Mouse (Mus musculus) lung, adult 10 weeks (tissue): ENCODE data around the gene Tns2. TPM values are rescaled to one million over a fixed set of nuclear protein-coding genes. Genes with fewer than 3 reads are reported as not detected.

Source experiments
- polyA plus RNA-seq: library from polyadenylated mRNA; stranded (reverse); fragments of 350-450 nt; fragmentation: Illumina TruSeq; extraction: RNeasy Lipid Tissue Mini Kit (QIAGEN cat#74804); gene quantifications from one replicate; pipeline ENCODE4 v1.2.3, GENCODE M21; 2014; ENCODE audit warnings: low read depth, low replicate concordance; ENCODE audit not compliant: insufficient read depth

Tns2 gene
- 166 TPM for polyA plus RNA-seq

DNA sequence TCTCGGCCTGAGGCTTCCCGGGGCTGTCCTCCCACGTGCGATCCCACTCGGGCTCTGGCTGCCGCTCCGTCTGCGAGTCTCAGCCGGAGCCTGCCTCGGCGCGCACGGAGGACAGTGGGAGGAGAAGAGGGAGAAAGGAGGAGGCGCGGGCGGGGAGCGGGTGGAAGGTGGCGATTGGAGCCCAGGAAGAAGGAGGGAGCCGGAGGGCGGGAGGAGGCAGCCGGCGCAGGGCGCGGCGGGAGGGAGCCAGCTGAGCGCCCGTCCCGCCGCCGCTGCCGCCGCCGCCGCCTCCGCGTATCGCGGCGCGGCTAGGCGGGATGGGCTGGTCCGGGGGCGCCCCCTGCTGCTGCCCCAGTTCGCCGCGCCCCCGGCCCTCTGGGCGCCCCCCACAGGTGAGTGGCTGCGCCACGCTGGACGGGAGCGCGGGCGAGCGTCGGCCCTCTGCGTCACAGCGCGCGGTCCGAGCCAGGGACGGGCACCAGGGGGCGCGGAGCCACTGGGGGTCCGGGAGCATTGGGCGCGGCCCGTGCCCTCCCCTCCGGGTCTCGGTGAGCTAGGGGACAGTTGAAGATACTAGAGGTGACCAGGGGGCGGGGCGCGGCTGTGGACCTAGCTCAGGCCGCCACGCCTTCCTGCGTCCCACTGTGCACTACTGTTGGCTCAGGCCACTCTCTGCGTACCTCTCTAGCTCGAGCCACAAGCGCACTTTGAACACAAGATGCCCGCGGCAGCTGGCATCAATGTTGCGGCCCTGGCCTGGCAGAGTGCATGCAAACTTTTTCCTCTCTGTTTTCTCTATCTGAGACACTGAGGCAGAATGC is at the start of gene Tns2:
Tns2 (plus strand) TSS at position 253 of the 821 bp plus-strand sequence.

DNA sequence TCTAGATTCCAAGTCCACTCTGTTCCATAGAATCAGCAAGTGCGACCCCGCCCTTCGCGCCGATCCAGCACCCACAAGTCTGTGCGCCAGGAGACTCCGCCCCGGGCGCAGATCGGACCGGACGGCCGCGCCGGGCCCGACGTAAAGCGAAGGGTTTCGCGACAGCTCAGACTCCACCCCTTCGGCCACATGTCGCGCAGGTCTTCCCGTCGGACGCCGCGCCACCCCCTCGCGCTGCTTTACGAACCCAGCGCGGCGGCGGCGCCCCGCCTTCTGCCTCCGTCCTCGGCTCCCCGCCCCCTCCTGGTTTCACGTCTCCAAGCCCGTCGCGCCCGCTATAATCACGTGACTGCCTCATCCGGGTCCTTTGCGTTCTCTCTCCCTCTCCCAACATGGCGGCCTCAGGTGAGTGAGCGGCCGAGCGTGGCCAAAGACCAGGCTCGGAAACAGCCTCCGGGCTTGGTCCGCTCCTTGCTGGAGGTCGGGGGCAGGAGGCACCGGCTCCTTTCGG is 26.6 kb upstream of the Tns2 start, which contains the start of gene Eif4b:
Eif4b (plus strand) TSS at position 215 of the 511 bp plus-strand sequence.

DNA sequence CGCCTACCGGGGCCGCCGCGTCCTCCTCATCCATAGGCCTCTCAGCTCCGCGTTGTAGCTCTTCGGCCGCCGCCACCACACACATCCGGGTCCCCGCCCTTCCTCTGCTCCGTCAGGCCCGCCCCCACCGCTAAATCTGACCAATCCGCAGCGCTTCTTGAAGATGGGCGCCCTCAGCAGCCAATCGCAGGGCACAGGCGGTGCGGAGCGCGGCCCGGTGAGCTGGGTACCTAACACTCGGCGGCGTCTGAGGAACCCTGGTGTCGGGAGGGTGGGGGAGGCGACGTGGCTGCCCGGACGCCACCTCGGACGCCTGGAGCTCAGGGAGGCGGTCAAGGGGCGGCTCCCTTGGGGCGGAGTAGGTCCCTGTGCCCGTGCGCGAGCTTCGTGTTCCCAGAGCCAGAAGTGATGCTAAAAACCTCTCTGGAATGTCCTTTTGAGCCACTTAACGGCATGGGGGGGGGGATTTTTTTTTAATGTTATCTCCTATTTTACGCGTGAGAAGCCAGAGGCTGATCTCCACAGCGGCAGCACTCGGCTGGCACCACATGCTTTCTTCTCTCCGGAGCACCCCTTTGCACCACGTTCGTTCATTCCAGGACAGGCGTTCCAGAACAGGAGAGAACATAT is 36.0 kb downstream of the Tns2 start, which contains the start of gene Spryd3:
Spryd3 (minus strand) TSS at position 106 of the 630 bp plus-strand sequence.

DNA sequence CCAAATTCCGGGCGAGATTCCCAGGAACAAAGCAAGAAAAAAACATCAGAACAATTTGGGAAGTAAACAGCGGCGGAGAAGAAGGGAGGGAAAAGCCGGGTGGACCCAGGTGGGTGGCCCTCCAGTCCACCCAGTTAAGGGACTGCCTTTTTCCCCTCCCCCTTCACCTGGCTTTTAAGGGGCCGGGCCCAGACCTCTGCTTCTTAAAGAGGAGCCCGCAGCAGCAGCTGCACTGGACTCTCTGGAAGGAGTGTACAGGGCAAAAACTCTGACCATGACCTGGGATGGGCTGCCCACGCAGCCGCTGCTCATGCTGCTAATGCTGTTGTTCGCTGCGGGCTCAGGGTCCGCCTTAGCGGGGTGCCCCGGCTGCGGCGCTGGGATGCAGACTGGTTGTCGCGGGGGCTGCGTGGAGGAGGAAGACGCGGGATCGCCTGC is 44.1 kb downstream of the Tns2 start, which contains the start of gene Igfbp6:
Igfbp6 (plus strand) TSS at position 89 of the 438 bp plus-strand sequence.

DNA sequence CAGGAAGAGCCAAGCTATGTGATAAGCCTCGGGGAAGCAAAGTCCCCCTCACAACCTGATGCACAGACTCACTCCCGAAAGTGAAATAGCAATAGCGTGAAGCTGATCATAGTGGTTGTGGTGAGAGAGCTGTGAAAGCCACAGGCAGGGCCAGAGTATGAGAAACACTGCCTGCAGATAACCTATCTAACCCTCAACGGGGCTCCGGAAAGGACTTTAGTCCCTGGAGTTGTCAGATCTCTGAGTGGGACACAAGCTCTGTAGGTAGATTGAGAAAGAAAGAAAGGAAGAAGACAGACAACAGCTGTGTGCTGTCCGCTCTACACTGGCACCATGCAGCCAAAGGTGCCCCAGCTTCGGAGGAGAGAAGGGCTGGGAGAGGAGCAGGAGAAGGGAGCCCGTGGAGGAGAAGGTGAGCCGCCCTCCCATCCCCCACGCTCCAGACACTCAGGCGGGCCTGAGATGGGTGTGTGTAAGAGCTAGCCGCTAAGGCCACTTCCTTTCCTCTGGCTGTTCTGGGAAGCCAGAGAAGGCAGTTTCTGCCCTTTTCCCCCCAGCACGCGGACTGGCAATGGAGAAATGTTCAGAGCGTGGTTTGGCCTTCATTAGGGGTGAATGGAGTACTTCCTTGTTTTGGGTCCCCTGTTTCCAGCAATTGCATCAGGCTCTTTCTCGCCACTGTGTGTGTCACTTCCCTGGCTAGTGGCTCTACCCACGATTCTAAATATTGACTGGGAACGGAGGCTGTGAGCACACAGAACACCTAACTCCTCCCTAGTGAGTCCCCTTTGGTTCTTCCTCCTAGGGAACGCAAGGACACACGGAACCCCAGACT is 50.3 kb downstream of the Tns2 start, which contains the start of gene Soat2:
Soat2 (plus strand) TSS at position 226 of the 835 bp plus-strand sequence.

Other genes starting within 250 kb of the Tns2 start
- 0.15 TPM for gene Krt1, start 249.6 kb upstream of the Tns2 start, polyA plus RNA-seq
- not detected for gene Krt77, start 230.7 kb upstream of the Tns2 start, polyA plus RNA-seq
- gene Krt76, start 207.5 kb upstream of the Tns2 start, polyA plus RNA-seq, result not detected
- gene Krt4, start 175.7 kb upstream of the Tns2 start, polyA plus RNA-seq, result not detected
- gene Krt79, start 160.1 kb upstream of the Tns2 start, polyA plus RNA-seq, result 13.3 TPM
- 0.10 TPM for gene Krt78, start 146.1 kb upstream of the Tns2 start, polyA plus RNA-seq
- gene Krt8, start 95.9 kb upstream of the Tns2 start, polyA plus RNA-seq, result 137 TPM
- gene Krt18, start 72.2 kb upstream of the Tns2 start, polyA plus RNA-seq, result 91.4 TPM
- gene Eif4b, start 26.6 kb upstream of the Tns2 start, polyA plus RNA-seq, result 66.8 TPM
- 27.8 TPM for gene Spryd3, start 35.8 kb downstream of the Tns2 start, polyA plus RNA-seq
- 398 TPM for gene Igfbp6, start 43.9 kb downstream of the Tns2 start, polyA plus RNA-seq
- gene Soat2, start 50.1 kb downstream of the Tns2 start, polyA plus RNA-seq, result 0.20 TPM
- gene Zfp740, start 102.8 kb downstream of the Tns2 start, polyA plus RNA-seq, result 35.1 TPM
- gene Csad, start 104.3 kb downstream of the Tns2 start, polyA plus RNA-seq, result 26.9 TPM
- gene Itgb7, start 131.5 kb downstream of the Tns2 start, polyA plus RNA-seq, result 31.0 TPM
- gene Rarg, start 157.1 kb downstream of the Tns2 start, polyA plus RNA-seq, result 32.8 TPM
- gene Gm9918, start 170.2 kb downstream of the Tns2 start, polyA plus RNA-seq, result 0.10 TPM
- 38.5 TPM for gene Mfsd5, start 179.0 kb downstream of the Tns2 start, polyA plus RNA-seq
- 1.2 TPM for gene Espl1, start 195.9 kb downstream of the Tns2 start, polyA plus RNA-seq
- gene Pfdn5, start 225.7 kb downstream of the Tns2 start, polyA plus RNA-seq, result 792 TPM
- 41.8 TPM for gene Myg1, start 231.3 kb downstream of the Tns2 start, polyA plus RNA-seq